Mouse (Mus musculus) forebrain, embryonic 10.5 days (tissue): ENCODE results near the gene Gm49342. TPM values are rescaled to one million over a fixed set of nuclear protein-coding genes. Genes with fewer than 3 reads are reported as not detected.
A peak's percentile ranks its signal among the peaks of the same experiment; 100 is the strongest.
"Not testable (repeated sequence)": the region's sequence is repeated elsewhere in the genome, so short reads cannot be mapped to it uniquely, and the experiment has no call there.

Experiments used
- DNase-seq: peaks from one replicate; pipeline ENCODE4 v3.0.0-alpha.2; 2017; ENCODE audit warnings: low spot score; ENCODE audit errors: extremely low spot score
- H3K27ac ChIP-seq: fragments of 300-500 bp; sonication (generic); 2 replicates; pipeline ENCODE4 v1.5.1; 2016; ENCODE audit warnings: mild to moderate bottlenecking
- H3K27me3 ChIP-seq: fragments of 300-500 bp; sonication (generic); 2 replicates; pipeline ENCODE4 v1.6.1; 2016; ENCODE audit warnings: mild to moderate bottlenecking; ENCODE audit not compliant: poor library complexity, severe bottlenecking
- H3K36me3 ChIP-seq: fragments of 300-500 bp; sonication (generic); replicated peaks from 2 replicates; pipeline ENCODE4 v1.6.1; 2016; ENCODE audit warnings: mild to moderate bottlenecking, moderate library complexity
- H3K4me1 ChIP-seq: fragments of 300-500 bp; sonication (generic); 2 replicates; pipeline ENCODE4 v1.6.1; 2016
- H3K4me3 ChIP-seq: fragments of 300-500 bp; sonication (generic); 2 replicates; pipeline ENCODE4 v1.5.1; 2016; ENCODE audit warnings: mild to moderate bottlenecking, moderate library complexity
- H3K9me3 ChIP-seq: fragments of 300-500 bp; sonication (generic); 2 replicates; pipeline ENCODE4 v1.6.1; 2016; ENCODE audit warnings: mild to moderate bottlenecking, moderate library complexity
- WGBS: fragments of 180-500 bp; shearing (Covaris S2); methylation state at CpG from one replicate; pipeline ENCODE4 v1.1.7; 2016; 5-methylcytosine and 5-hydroxymethylcytosine counted together
- polyA plus RNA-seq: library from polyadenylated mRNA; unstranded; fragments of >200 nt; fragmentation: Nextera tagmentation; extraction: Ambion mirVana; gene quantifications from 2 replicates; pipeline ENCODE4 v1.2.1, GENCODE M21; 2016

Gene Gm49342
- polyA plus RNA-seq, 1 experiment from 2014 or later: not detected

DNA sequence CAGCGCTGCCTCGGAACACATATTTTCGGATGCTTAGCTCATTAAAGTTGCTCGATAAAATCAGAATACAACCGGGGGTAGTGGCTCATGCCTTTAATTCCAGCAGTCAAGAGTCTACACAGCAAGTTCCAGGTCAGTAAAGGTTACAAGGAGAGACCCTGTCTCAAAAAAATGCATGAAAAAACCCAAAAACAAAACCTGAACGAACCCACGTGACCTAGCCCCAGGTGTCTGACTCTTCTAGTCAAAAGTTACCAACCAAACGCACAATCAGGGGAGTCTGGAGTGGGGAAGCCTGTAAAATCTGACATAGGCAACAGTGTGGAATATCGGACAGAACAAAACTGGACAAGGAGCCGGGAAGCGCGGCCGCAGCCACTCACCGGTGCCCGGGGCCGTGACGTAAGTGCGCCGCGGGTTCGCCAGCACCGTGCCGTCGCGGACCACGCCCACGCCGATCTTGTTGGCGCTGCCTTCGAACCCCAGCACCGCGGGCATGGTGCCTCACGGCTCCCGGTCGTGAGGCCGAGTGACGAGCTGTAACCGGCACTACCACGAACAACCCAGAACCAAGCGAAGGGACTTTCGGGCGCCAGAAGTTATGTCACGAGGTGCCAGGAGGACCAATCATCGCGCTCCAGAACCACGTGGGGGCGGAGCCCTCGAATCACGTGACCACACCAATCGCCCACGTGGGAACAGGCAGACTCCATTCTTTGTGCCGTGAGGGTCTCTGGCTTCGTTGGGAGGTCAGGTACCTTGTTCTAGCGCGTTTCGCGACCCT, 19.8 kb upstream of the Gm49342 start, which contains the start of the genes Osgep and Apex1:
TSS of gene Osgep (minus strand) at position 613 of the 784 bp plus-strand sequence.
TSS of gene Apex1 (plus strand) at position 688 of the 784 bp plus-strand sequence.
- Histone ChIP-seq H3K27me3 (no peaks in the 10 kb centered on the region), H3K27ac (peak within 1 kb of the TSS; percentile 95), H3K9me3 (no peaks in the 10 kb centered on the region), H3K4me3 (peak within 1 kb of the TSS; percentile 86), H3K4me1 (peaks cover 30% of the 10 kb centered on the region), H3K36me3 (peaks cover 52% of the 10 kb centered on the region)
- DNase-seq: peak; percentile 98
- WGBS: under 1% methylated on average over 57 of the region's 57 CpGs

DNA sequence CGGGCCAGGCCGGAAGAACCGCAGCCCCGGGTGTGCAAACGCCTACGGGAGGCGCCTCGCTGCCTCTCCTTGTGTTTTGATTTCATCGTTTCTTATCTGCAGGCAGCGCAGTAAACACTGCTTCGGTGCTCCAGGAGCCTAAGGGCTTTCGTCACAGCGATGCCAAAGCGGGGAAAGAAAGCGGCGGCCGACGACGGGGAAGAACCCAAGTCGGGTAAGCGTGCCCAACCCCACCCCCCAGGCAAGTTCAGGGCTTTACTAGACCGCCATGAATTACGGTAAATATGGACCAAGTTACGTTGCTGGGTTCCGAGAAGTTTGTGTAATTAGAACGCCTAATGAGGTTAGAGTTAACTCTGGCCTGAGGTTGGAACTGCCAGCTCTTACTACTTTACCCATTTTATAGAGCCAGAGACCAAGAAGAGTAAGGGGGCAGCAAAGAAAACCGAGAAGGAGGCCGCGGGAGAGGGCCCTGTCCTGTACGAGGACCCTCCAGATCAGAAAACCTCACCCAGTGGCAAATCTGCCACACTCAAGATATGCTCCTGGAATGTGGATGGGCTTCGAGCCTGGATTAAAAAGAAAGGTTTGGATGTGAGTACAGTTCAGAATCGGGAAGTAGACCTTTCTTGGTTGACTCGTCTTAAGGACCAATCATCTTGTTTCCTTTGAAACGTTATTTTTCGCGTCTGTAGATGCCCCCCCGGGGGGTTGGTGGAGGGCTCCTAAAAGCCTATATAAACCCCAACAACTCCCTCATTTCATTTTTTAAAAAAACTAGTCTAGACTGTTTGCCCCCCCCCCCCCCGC, 19.0 kb upstream of the Gm49342 start:
- no peaks in the 10 kb centered on the region for H3K27me3 ChIP-seq
- DNase-seq: peak; percentile 28
- H3K36me3 ChIP-seq: peaks cover 45% of the 10 kb centered on the region
- WGBS: 2% methylated on average over 38 of the region's 38 CpGs
- peak overlapping the region; percentile 86 for H3K4me3 ChIP-seq
- peaks cover 37% of the 10 kb centered on the region for H3K4me1 ChIP-seq
- no peaks in the 10 kb centered on the region for H3K9me3 ChIP-seq
- H3K27ac ChIP-seq: peak overlapping the region; percentile 95

GRCm38 (mm10) chr14:50927366-50927765, 17.0 kb upstream of the Gm49342 start:
- WGBS: 82% methylated on average over 3 of the region's 3 CpGs
- Histone ChIP-seq H3K4me3 (no peak overlapping the region), H3K36me3 (peaks cover 40% of the 10 kb centered on the region), H3K9me3 (no peaks in the 10 kb centered on the region), H3K4me1 (peaks cover 49% of the 10 kb centered on the region), H3K27ac (no peak overlapping the region), H3K27me3 (no peaks in the 10 kb centered on the region)
- no peak for DNase-seq

- peak overlapping the region; percentile 94 for H3K27ac ChIP-seq
- peaks cover 40% of the 10 kb centered on the region for H3K36me3 ChIP-seq
- peak overlapping the region; percentile 95 for H3K4me3 ChIP-seq
- DNase-seq: no peak
- peaks cover 41% of the 10 kb centered on the region for H3K4me1 ChIP-seq
- no peaks in the 10 kb centered on the region for H3K9me3 ChIP-seq
- 21% methylated on average over 10 of the region's 10 CpGs for WGBS
- H3K27me3 ChIP-seq: no peaks in the 10 kb centered on the region
These were observed 14.4 kb upstream of the Gm49342 start for GRCm38 (mm10) chr14:50929951-50930350.

- Histone ChIP-seq H3K27me3 (no peaks in the 10 kb centered on the region), H3K4me3 (peak overlapping the region; percentile 95), H3K4me1 (peaks cover 41% of the 10 kb centered on the region), H3K36me3 (peaks cover 40% of the 10 kb centered on the region), H3K9me3 (no peaks in the 10 kb centered on the region), H3K27ac (peak overlapping the region; percentile 94)
- DNase-seq: no peak
- under 1% methylated on average over 38 of the region's 38 CpGs for WGBS
These were observed 14.0 kb upstream of the Gm49342 start for GRCm38 (mm10) chr14:50930377-50930753.

DNA sequence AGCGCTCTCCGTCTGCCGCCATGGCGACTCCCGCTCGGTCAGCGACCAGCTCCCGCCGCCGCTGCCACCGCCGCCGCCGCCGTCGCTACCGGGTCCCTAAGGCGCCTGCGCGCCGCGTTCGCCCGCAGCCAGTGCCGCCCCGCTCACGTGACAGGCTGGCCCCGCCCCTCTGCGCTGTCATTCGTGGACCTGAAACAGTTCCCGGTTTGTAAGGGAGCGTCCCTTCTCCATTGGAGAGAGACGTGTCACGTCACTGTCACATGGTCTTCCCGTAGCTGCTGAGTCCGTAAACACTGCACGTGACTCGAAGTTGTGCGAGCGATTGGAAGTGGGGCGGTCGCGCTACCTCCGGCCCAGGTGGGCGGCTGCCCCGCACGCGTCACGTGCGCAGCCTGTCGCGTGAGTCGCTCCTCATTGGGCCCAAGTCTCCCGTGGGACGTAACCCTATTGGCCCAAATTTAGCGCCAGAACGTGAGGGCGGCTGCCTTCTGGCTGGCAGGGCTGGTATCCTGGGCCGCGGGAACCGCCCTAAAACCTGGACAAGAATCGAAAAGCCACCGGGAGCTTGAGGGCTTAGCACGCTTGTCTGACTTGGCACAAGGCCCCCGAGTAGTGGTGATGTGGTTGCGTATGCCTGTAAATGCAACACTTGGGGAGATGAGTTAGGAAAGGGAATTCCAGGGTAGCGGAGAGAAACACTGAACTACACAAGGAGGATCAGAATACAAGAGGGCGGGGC, 13.4 kb upstream of the Gm49342 start, which contains the start of the genes Pip4p1 and Pnp:
TSS of gene Pip4p1 (minus strand) at position 103 of the 739 bp plus-strand sequence.
TSS of gene Pnp (plus strand) at position 329 of the 739 bp plus-strand sequence.
- Histone ChIP-seq H3K36me3 (peaks cover 37% of the 10 kb centered on the region), H3K4me1 (peaks cover 39% of the 10 kb centered on the region), H3K27ac (peak within 1 kb of the TSS; percentile 94), H3K27me3 (no peaks in the 10 kb centered on the region), H3K4me3 (peak within 1 kb of the TSS; percentile 95), H3K9me3 (no peaks in the 10 kb centered on the region)
- 3% methylated on average over 68 of the region's 68 CpGs for WGBS
- peak; percentile 98 for DNase-seq

- peaks cover 31% of the 10 kb centered on the region for H3K36me3 ChIP-seq
- 11% methylated on average over 12 of the region's 12 CpGs for WGBS
- no peak for DNase-seq
- peak overlapping the region; percentile 94 for H3K27ac ChIP-seq
- no peaks in the 10 kb centered on the region for H3K27me3 ChIP-seq
- no peaks in the 10 kb centered on the region for H3K9me3 ChIP-seq
- peaks cover 33% of the 10 kb centered on the region for H3K4me1 ChIP-seq
- peak overlapping the region; percentile 95 for H3K4me3 ChIP-seq
These were observed 12.8 kb upstream of the Gm49342 start for GRCm38 (mm10) chr14:50931493-50932020.

- no peak overlapping the region for H3K4me3 ChIP-seq
- WGBS: 63% methylated on average over 1 of the region's 1 CpGs
These were observed 7.7 kb upstream of the Gm49342 start for GRCm38 (mm10) chr14:50936649-50937048.

DNA sequence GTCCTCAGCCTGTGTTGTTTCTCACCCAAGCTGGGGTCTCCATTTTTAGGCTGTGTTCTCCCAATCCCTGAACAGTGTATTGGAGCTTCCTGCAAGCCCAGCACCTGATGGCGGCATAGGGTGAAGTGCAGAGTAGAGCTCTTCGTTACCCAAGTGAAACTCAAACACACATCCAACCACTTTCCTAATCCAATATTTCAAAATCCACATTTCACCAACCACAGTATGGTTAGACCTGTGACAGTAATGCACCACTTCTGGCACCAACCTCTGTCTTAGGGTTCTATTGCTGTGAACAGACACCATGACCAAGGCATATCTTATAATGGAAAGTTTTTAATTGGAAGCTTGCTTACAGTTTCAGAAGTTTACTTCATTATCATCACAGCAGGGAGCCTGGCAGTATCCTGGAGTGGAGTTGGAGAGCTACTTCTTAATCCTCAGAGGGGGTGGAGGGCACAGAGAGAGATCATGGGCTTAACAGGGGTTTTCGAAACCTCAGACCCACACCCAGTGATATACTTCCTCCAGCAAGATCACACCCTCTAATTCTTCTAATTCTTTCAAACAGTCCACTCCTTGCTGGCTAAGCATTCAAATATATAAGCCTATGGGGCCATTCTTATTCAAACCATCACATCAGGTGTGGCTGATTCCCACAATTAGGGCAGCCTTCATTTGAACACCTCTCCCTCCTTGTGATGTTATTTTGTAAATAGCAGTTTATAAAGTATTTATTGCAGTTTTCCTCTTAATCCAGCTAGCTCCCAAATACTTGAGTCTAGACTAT, 6.0 kb upstream of the Gm49342 start:
- Histone ChIP-seq H3K27ac (no peak overlapping the region), H3K4me1 (no peaks in the 10 kb centered on the region), H3K27me3 (no peaks in the 10 kb centered on the region), H3K9me3 (no peaks in the 10 kb centered on the region), H3K36me3 (no peaks in the 10 kb centered on the region), H3K4me3 (no peak overlapping the region)
- 87% methylated on average over 3 of the region's 3 CpGs for WGBS
- DNase-seq: no peak

More at GRCm38 (mm10) chr14:50936649-50937048, 7.7 kb upstream of the Gm49342 start:
- H3K4me1 ChIP-seq: peaks cover 6% of the 10 kb centered on the region
- DNase-seq: no peak
- no peak overlapping the region for H3K27ac ChIP-seq
- no peaks in the 10 kb centered on the region for H3K27me3 ChIP-seq
- no peaks in the 10 kb centered on the region for H3K36me3 ChIP-seq
- no peaks in the 10 kb centered on the region for H3K9me3 ChIP-seq

GRCm38 (mm10) chr14:50938940-50939339, 5.4 kb upstream of the Gm49342 start:
- no peak for DNase-seq
- no peaks in the 10 kb centered on the region for H3K9me3 ChIP-seq
- no peak overlapping the region for H3K4me3 ChIP-seq
- no peaks in the 10 kb centered on the region for H3K36me3 ChIP-seq
- no peak overlapping the region for H3K27ac ChIP-seq
- no peaks in the 10 kb centered on the region for H3K27me3 ChIP-seq
- 44% methylated on average over 2 of the region's 2 CpGs for WGBS
- peaks cover 3% of the 10 kb centered on the region for H3K4me1 ChIP-seq

DNA sequence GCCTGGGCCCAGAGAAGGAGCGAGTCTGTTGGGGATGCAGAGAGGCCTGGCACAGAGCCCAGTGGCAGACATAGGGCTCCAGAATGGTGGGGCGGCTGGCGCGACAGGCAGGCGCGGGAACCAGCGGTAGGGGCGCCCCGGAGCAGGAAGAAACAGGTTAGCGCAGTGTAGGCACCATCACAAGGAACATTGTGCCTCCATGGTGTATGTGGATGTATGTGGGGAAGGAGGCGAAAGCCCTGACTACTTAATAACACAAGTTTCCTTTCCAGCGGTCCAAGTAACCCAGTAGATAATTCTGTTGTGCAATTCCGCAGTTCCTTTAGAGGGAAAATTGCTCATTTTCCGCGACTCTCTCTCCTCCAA, 334 bp downstream of the Gm49342 start:
- Histone ChIP-seq H3K4me3 (peak overlapping the region; percentile 57), H3K27ac (peak overlapping the region; percentile 89), H3K4me1 (peaks cover 14% of the 10 kb centered on the region), H3K36me3 (peaks cover 16% of the 10 kb centered on the region)
- WGBS: under 1% methylated on average over 15 of the region's 15 CpGs
- H3K27me3 ChIP-seq, DNase-seq, H3K9me3 ChIP-seq: not testable (repeated sequence)
